Mouse (Mus musculus) cortical plate, adult 2 months (tissue): Measurements from ENCODE around the gene Elmod1.

Experiments
- CTCF ChIP-seq: fragments of 200-500 bp; IDR thresholded peaks from 2 replicates; pipeline ENCODE4 v1.5.1; 2011; ENCODE audit warnings: mild to moderate bottlenecking, control low read depth, low read length; ENCODE audit not compliant: insufficient read depth; ENCODE audit errors: extremely low read depth
- POLR2A ChIP-seq: fragments of 200-500 bp; IDR thresholded peaks from 2 replicates; pipeline ENCODE4 v1.6.1; 2011; ENCODE audit warnings: mild to moderate bottlenecking, low read length, control low read depth; ENCODE audit not compliant: insufficient read depth; ENCODE audit errors: extremely low read depth

- no peak for TF ChIP-seq POLR2A
- no peak for TF ChIP-seq CTCF
Measured at GRCm38 (mm10) chr9:53906798-53907197, 68.3 kb downstream of the Elmod1 start.
